Mouse (Mus musculus) layer of hippocampus, adult 11-12 months (tissue): ENCODE data around the gene Qdpr.

ENCODE experiments used
- DNase-seq: peaks from one replicate; pipeline ENCODE4 v3.0.0; 2022; ENCODE audit warnings: low spot score

Gene Qdpr

DNA sequence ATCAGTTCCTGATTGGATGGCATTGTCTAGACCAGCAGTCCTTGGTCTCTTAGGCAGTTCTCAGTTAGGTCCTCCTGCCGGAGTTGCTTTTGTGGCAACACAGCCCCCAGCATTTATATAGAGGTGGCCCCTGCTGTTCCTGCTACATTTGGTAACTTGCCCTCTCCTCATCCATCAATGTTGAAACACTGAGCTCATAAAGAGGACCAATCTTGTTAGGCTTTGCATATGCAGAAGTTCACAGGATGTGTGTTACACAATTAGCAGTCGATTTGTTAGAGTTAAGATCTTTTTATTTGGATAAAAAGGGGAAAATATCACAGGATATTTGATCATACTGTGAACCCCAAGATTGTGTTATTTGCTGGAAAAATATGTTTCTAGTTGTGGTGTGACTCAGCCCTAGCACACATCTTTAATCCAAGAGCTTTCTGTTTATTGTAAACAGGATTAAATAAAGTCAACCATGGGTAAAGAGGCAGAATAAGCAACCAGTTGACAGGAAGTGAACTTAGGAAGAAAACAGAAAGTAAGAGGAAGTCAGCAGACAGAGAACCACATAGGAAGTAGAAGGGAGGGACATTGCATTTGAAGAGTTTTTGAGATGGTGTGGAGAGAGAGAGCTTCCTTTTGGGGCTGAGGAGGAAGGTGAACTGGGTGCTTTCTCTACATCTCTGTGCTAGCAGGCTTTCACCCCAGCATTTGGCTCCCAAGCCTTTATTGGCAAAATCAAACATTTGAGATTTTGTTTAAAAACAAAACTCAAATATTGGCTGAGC lies 65.8 kb downstream of the Qdpr start:
- no peak for DNase-seq
